ENCODE assay signal across 18 mouse cellular contexts in the genomic region with DNA sequence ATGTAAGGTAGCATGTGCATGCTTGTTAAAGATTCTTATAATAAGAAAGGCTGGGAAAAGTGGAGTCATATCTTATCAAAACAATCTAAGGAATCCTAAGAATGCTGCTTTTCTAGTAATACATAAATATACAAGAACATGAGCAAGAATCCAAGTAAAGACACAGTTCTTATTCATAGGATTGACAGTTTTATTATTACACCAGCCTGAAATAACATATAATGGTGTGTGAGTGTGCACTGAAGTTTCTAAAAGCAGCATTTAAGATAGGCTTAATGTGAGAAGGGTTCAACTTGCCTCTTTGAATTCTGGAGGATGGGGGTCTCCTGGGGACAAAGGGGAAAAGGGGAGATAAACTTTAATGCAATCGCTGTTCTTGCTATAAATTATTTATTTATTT.
"Had no signal": no experiment of that assay in that cellular context is flagged by ENCODE, and none has a peak within 500 bp of the region (broad histone marks: within the 10 kb centered on the region; RNA-seq: fewer than 3 reads in every experiment).

No protein-coding gene starts in this region.

- DNase-seq: kidney, adult 9 months; layer of hippocampus, postnatal 36 days; lung, adult 18-20 months; lung, postnatal 4 days; retina, postnatal 1 day; right cerebral cortex, postnatal 4 days; spleen, adult 18-20 months; thymus, adult 2 months; thymus, postnatal 25 days had no signal

- H3K27ac ChIP-seq: limb, embryonic 12.5 days; liver, embryonic 14.5 days; midbrain, embryonic 10.5 days; midbrain, embryonic 15.5 days; neural tube, embryonic 13.5 days; stomach, embryonic 15.5 days had no signal

- H3K4me1 ChIP-seq: limb, embryonic 12.5 days; midbrain, embryonic 10.5 days; midbrain, embryonic 15.5 days; neural tube, embryonic 13.5 days; stomach, embryonic 15.5 days had no signal

- H3K4me2 ChIP-seq: limb, embryonic 12.5 days; midbrain, embryonic 15.5 days; neural tube, embryonic 13.5 days; stomach, embryonic 15.5 days had no signal

- H3K9ac ChIP-seq: limb, embryonic 12.5 days; liver, embryonic 14.5 days; midbrain, embryonic 15.5 days; neural tube, embryonic 13.5 days; stomach, embryonic 15.5 days had no signal

- H3K36me3 ChIP-seq: limb, embryonic 12.5 days; midbrain, embryonic 10.5 days; midbrain, embryonic 15.5 days; neural tube, embryonic 13.5 days; stomach, embryonic 15.5 days had no signal

- H3K9me3 ChIP-seq: limb, embryonic 12.5 days; midbrain, embryonic 10.5 days; midbrain, embryonic 15.5 days; neural tube, embryonic 13.5 days; stomach, embryonic 15.5 days had no signal

- H3K27me3 ChIP-seq: limb, embryonic 12.5 days; midbrain, embryonic 15.5 days; neural tube, embryonic 13.5 days; stomach, embryonic 15.5 days had no signal

- ATAC-seq: hindbrain, embryonic 16.5 days; inflammation-experienced regulatory T-cells, adult 6 months; intestine, postnatal 0 days; midbrain, embryonic 15.5 days had no signal

- H3K4me3 ChIP-seq: limb, embryonic 12.5 days; midbrain, embryonic 10.5 days; midbrain, embryonic 15.5 days; neural tube, embryonic 13.5 days; stomach, embryonic 15.5 days had no signal
